Mouse (Mus musculus) thymus, adult 2 months (tissue): ENCODE results near the gene Top3b.

Experiments
- CTCF ChIP-seq: fragments of 200-500 bp; IDR thresholded peaks from 2 replicates; pipeline ENCODE4 v1.5.1; 2012; ENCODE audit warnings: mild to moderate bottlenecking, control low read depth, low read length, moderate library complexity, borderline replicate concordance; ENCODE audit not compliant: control insufficient read depth, poor library complexity, insufficient read depth; ENCODE audit errors: extremely low read depth
- POLR2A ChIP-seq: fragments of 200-500 bp; IDR thresholded peaks from 2 replicates; pipeline ENCODE4 v1.6.1; 2012; ENCODE audit warnings: mild to moderate bottlenecking, low read length, control low read depth, moderate library complexity; ENCODE audit not compliant: control insufficient read depth, poor library complexity, insufficient read depth; ENCODE audit errors: extremely low read depth

- no peak for TF ChIP-seq CTCF
- no peak for TF ChIP-seq POLR2A
These were observed 40.9 kb upstream of the Top3b start for GRCm38 (mm10) chr16:16829671-16830070.
